Comparison of ENCODE assay signal across 9 mouse cellular contexts in the genomic region with DNA sequence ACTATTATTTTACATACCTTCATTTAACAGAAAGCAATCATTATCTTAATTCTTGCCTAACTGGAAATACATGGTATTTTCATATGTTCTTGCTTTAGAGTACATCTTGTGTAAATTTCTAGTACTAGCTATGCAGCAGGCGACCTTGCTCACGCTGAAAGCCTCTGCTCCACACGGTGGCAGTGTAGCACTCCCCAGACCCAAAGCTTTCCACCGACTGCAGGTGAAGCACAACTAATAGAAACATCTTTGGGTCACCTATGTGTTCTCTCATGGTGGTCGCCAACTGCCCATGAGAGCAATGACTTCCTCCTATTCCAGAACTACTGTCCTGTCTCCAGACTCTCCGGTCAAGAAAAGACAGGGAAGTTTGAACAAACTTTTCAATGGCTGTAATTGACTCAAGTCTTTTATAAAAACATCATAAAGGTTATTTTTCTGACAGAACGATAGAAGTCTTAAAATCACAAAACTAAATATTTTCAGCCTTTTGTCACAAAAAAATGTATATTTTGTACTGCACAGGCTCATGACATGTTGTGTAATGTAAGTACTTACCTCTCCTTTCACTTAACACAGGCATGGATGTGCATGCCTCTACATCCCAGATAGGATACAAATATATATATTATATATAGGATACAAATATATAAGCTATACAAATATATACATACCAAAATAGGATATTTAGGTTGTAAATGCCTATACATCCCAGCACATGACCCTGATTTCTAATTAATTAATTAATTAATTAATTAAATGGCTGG. TPM values are rescaled to one million over a fixed set of nuclear protein-coding genes. Genes with fewer than 3 reads are reported as not detected.
DNase-seq lines count a peak whose midpoint lies in the region; ATAC-seq and TF ChIP-seq lines count a peak whose summit lies in the region.
"Had no signal": no experiment of that assay in that cellular context is flagged by ENCODE, and none has a peak within 500 bp of the region (broad histone marks: within the 10 kb centered on the region; RNA-seq: fewer than 3 reads in every experiment).

No protein-coding gene starts in this region.

- H3K4me3 ChIP-seq in CH12.LX (replicated peaks in 1 of 3; ENCODE audit: low read depth in 2 of 3, low read length in 2 of 3, poor library complexity in 1 of 3), result no peak overlapping the region
- no peak overlapping the region for H3K4me3 ChIP-seq in forebrain, embryonic 11.5 days (ENCODE audit: low read depth, low read length)
- no peak overlapping the region for H3K4me3 ChIP-seq in hindbrain, embryonic 14.5 days (replicated peaks; ENCODE audit: low read length)
- H3K4me3 ChIP-seq: embryonic facial prominence, embryonic 12.5 days had no signal

- in situ Hi-C loops in CH12.LX (cut with MboI; ENCODE audit: low pct_ligation_motif_present, low pct_unique_long_range_greater_than_20kb, low sequenced_read_pairs), result no loop called here

- no peaks in the 10 kb centered on the region for H3K9me3 ChIP-seq in CH12.LX (replicated peaks; ENCODE audit: low read length)
- no peaks in the 10 kb centered on the region for H3K9me3 ChIP-seq in forebrain, embryonic 11.5 days (ENCODE audit: control insufficient read depth, low read length)
- no peaks in the 10 kb centered on the region for H3K9me3 ChIP-seq in hindbrain, embryonic 14.5 days (ENCODE audit: control insufficient read depth, low read length)
- H3K9me3 ChIP-seq: embryonic facial prominence, embryonic 12.5 days had no signal

- no peak overlapping the region for H3K4me2 ChIP-seq in CH12.LX (ENCODE audit: insufficient read depth, low read depth, poor library complexity, severe bottlenecking)
- no peak overlapping the region for H3K4me2 ChIP-seq in forebrain, embryonic 11.5 days (ENCODE audit: low read depth, low read length, severe bottlenecking)
- H3K4me2 ChIP-seq in hindbrain, embryonic 14.5 days (replicated peaks), result no peak overlapping the region
- H3K4me2 ChIP-seq: embryonic facial prominence, embryonic 12.5 days had no signal

- peak; percentile 58 for ATAC-seq in forebrain, embryonic 11.5 days (replicated peaks; ENCODE audit: low FRiP score)
- ATAC-seq in hindbrain, embryonic 14.5 days (ENCODE audit: low FRiP score), result peak; percentile 76; the same call in 1 of the 2 replicates
- ATAC-seq in megakaryocyte, adult 5-6 weeks (ENCODE audit: poor library complexity, severe bottlenecking), result peak; percentile 43; the same call in 1 of the 2 replicates

- no peak for TF ChIP-seq POLR2A in CH12.LX (IDR thresholded peaks at IDR 0.05; ENCODE audit: low read depth, low read length)

- H3K27me3 ChIP-seq in CH12.LX (replicated peaks), result no peaks in the 10 kb centered on the region
- no peaks in the 10 kb centered on the region for H3K27me3 ChIP-seq in forebrain, embryonic 11.5 days (ENCODE audit: control insufficient read depth, insufficient read depth, low read length)
- H3K27me3 ChIP-seq in hindbrain, embryonic 14.5 days (ENCODE audit: control insufficient read depth, insufficient read depth, low read length), result no peaks in the 10 kb centered on the region
- H3K27me3 ChIP-seq: embryonic facial prominence, embryonic 12.5 days had no signal

- H3K4me1 ChIP-seq in CH12.LX (ENCODE audit: control insufficient read depth in 1 of 2, insufficient read depth in 2 of 2), result no peaks in the 10 kb centered on the region
- H3K4me1 ChIP-seq in forebrain, embryonic 11.5 days (replicated peaks; ENCODE audit: control insufficient read depth, insufficient read depth, low read length), result no peaks in the 10 kb centered on the region
- H3K4me1 ChIP-seq in hindbrain, embryonic 14.5 days (replicated peaks; ENCODE audit: control insufficient read depth, insufficient read depth, low read length), result no peaks in the 10 kb centered on the region
- H3K4me1 ChIP-seq: embryonic facial prominence, embryonic 12.5 days had no signal

- dilution Hi-C loops in CH12.LX (cut with MboI; ENCODE audit: extremely low pct_ligation_motif_present, extremely low pct_unique_long_range_greater_than_20kb, low sequenced_read_pairs), result no loop called here

- peak; percentile 77 for TF ChIP-seq RAD21 in CH12.LX (IDR thresholded peaks at IDR 0.05; ENCODE audit: low read depth, low read length)

- peak; percentile 45 for DNase-seq in CH12.LX (ENCODE audit: extremely low read depth)
- DNase-seq in adrenal gland, postnatal 4 days (ENCODE audit: low spot score in 2 of 2), result peak; percentile 9 to 10
- peak; percentile 67 for DNase-seq in forebrain, embryonic 11.5 days (ENCODE audit: low spot score)
- DNase-seq in hindbrain, embryonic 14.5 days (ENCODE audit: low spot score), result peak; percentile 75
- peak; percentile 56 to 70 for DNase-seq in layer of hippocampus, postnatal 14 days (ENCODE audit: low spot score in 2 of 2)
- DNase-seq in right cerebral cortex, adult 2 months (ENCODE audit: low spot score in 2 of 2), result peak; percentile 74 to 80
- DNase-seq in urinary bladder, postnatal 4 days (ENCODE audit: low spot score in 2 of 2), result peak; percentile 31 to 67

- no peak for TF ChIP-seq EP300 in CH12.LX (IDR thresholded peaks at IDR 0.05; ENCODE audit: low read length)

- 25% methylated on average over 7 of the region's 7 CpGs for WGBS in forebrain, embryonic 11.5 days
- 27% methylated on average over 7 of the region's 7 CpGs for WGBS in hindbrain, embryonic 14.5 days

- no peaks in the 10 kb centered on the region for H3K79me2 ChIP-seq in CH12.LX (replicated peaks; ENCODE audit: control insufficient read depth, extremely low read depth, insufficient read depth, poor library complexity, severe bottlenecking)

- no peak overlapping the region for H3K27ac ChIP-seq in CH12.LX (ENCODE audit: insufficient read depth, low read depth)
- no peak overlapping the region for H3K27ac ChIP-seq in forebrain, embryonic 11.5 days (ENCODE audit: low read depth, low read length)
- no peak overlapping the region for H3K27ac ChIP-seq in hindbrain, embryonic 14.5 days
- H3K27ac ChIP-seq: embryonic facial prominence, embryonic 12.5 days had no signal

- TF ChIP-seq CTCF in CH12.LX (conservative IDR thresholded peaks at IDR 0.05 in 1 of 2, IDR thresholded peaks at IDR 0.05 in 1 of 2; ENCODE audit: low read depth in 2 of 2, low read length in 2 of 2), result peak; percentile 24 to 85; a peak in 3 of 4 replicates

- no peaks in the 10 kb centered on the region for H3K36me3 ChIP-seq in CH12.LX (replicated peaks in 1 of 2; ENCODE audit: control insufficient read depth in 1 of 2, insufficient read depth in 1 of 2, low read length in 1 of 2)
- no peaks in the 10 kb centered on the region for H3K36me3 ChIP-seq in forebrain, embryonic 11.5 days (ENCODE audit: control insufficient read depth, insufficient read depth, low read length)
- no peaks in the 10 kb centered on the region for H3K36me3 ChIP-seq in hindbrain, embryonic 14.5 days (replicated peaks; ENCODE audit: control insufficient read depth, insufficient read depth)
- H3K36me3 ChIP-seq: embryonic facial prominence, embryonic 12.5 days had no signal

- H3K9ac ChIP-seq in CH12.LX (ENCODE audit: insufficient read depth, low read depth), result no peak overlapping the region
- H3K9ac ChIP-seq in forebrain, embryonic 11.5 days (ENCODE audit: low read length), result no peak overlapping the region
- no peak overlapping the region for H3K9ac ChIP-seq in hindbrain, embryonic 14.5 days
- H3K9ac ChIP-seq: embryonic facial prominence, embryonic 12.5 days had no signal

TF ChIP-seq in CH12.LX, 34 proteins besides CTCF, POLR2A, EP300 and RAD21:
- TF ChIP-seq SMC3 (IDR thresholded peaks at IDR 0.05; ENCODE audit: low read depth, low read length) (peak; percentile 90), MEF2A (IDR thresholded peaks at IDR 0.05; ENCODE audit: borderline replicate concordance, low read depth, low read length) (no peak), TCF12 (IDR thresholded peaks at IDR 0.05; ENCODE audit: low read depth, low read length) (no peak), MAFK (IDR thresholded peaks at IDR 0.05; ENCODE audit: insufficient replicate concordance, low read length) (no peak), NRF1 (IDR thresholded peaks at IDR 0.05; ENCODE audit: low read depth, low read length) (no peak), NELFE (IDR thresholded peaks at IDR 0.05; ENCODE audit: low read depth, low read length) (no peak), USF1 (IDR thresholded peaks at IDR 0.05; ENCODE audit: low read depth, low read length) (no peak), SIN3A (IDR thresholded peaks at IDR 0.05; ENCODE audit: low read length) (no peak), ETS1 (conservative IDR thresholded peaks at IDR 0.05; ENCODE audit: low read depth, low read length) (no peak)

RNA-seq across cellular contexts. Expression of a gene that starts 16.4 kb away (rescaled TPM):
- total RNA-seq in CH12.LX (2012; rRNA removed) (0.88 and 0.93 TPM in 2 replicates), CH12.LX (2014; rRNA removed) (2.7 and 2.9 TPM in 2 replicates)
- 3.5 TPM in 2 replicates for polyA plus RNA-seq in CH12.LX (2012; ENCODE audit: insufficient read length, low read depth)
- 10 to 100 TPM in 1 of 2 experiments, 1 to 10 TPM in 1; 8.8 to 10.6 TPM for total RNA-seq in adrenal gland, postnatal 4 days (2021)
- 22.0 and 23.9 TPM in 2 replicates for polyA plus RNA-seq in forebrain, embryonic 11.5 days (2014; fragmentation: Nextera tagmentation; extraction: Ambion mirVana)
- 21.8 and 23.6 TPM in 2 replicates for polyA plus RNA-seq in hindbrain, embryonic 14.5 days (2014; fragmentation: Nextera tagmentation; extraction: Ambion mirVana)
- total RNA-seq in layer of hippocampus, postnatal 14 days (2021), result 1 to 10 TPM; 8.2 to 8.4 TPM
- 0.48 TPM in 1 of 2 replicates, not detected in the other for total RNA-seq in megakaryocyte, adult 5-6 weeks (2015)
- total RNA-seq in megakaryocyte, adult 5-6 weeks (2017), result not detected in 2 replicates

RNA-seq across cellular contexts. Expression of a gene that starts 21.9 kb away (rescaled TPM):
- total RNA-seq in CH12.LX (2012; rRNA removed) (not detected in 2 replicates), CH12.LX (2014; rRNA removed) (not detected in 2 replicates)
- polyA plus RNA-seq in CH12.LX (2012; ENCODE audit: insufficient read length, low read depth), result not detected in 2 replicates
- total RNA-seq in adrenal gland, postnatal 4 days (2021), result under 1 TPM; 0.08 to 0.53 TPM
- polyA plus RNA-seq in forebrain, embryonic 11.5 days (2014; fragmentation: Nextera tagmentation; extraction: Ambion mirVana), result not detected in 2 replicates
- 0.04 TPM in 1 of 2 replicates, not detected in the other for polyA plus RNA-seq in hindbrain, embryonic 14.5 days (2014; fragmentation: Nextera tagmentation; extraction: Ambion mirVana)
- not detected for total RNA-seq in layer of hippocampus, postnatal 14 days (2021)
- not detected in 2 replicates for total RNA-seq in megakaryocyte, adult 5-6 weeks (2015)
- total RNA-seq in megakaryocyte, adult 5-6 weeks (2017), result not detected in 2 replicates
- polyA plus RNA-seq: embryonic facial prominence, embryonic 12.5 days had no signal

Comparison
In these comparisons a context has a peak if more than half of its experiments do, and no peak if none do; other contexts are left out.
1. DNase-seq: peak in every context shown above with its lines; median percentile 77 in right cerebral cortex, adult 2 months; 75 in hindbrain, embryonic 14.5 days; 67 in forebrain, embryonic 11.5 days; 63 in layer of hippocampus, postnatal 14 days; 49 in urinary bladder, postnatal 4 days; 45 in CH12.LX; 10 in adrenal gland, postnatal 4 days.